Mouse (Mus musculus): ENCODE data around the gene Slc9a6. TPM values are rescaled to one million over a fixed set of nuclear protein-coding genes. Genes with fewer than 3 reads are reported as not detected.
A peak's percentile ranks its signal among the peaks of the same experiment; 100 is the strongest.

Gene Slc9a6
- polyA plus RNA-seq, 1 experiment from 2014 or later: 28.4 TPM

DNA sequence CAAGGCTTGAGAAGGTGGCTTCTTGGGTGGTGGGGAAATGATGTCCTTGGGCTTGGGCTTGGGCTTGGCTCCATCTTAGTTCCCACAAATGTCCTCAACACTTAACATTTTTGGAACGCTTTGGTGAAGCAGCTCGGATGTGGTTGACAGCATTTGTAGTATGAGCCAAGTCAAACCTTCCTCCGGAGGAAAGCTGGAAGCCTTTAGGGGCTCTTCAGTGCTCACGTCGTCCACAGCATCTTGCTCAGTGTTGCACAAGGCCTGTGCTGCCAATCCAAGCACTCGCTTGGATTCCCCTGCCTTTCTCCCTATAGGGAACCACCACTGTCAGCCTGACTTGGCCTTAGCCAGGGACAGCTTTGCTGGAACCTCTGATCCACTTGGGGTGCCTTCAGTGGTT is 66.0 kb downstream of the Slc9a6 start:
- 87% methylated on average over 6 of the region's 6 CpGs for WGBS
- H3K9me3 ChIP-seq: no peaks in the 10 kb centered on the region

DNA sequence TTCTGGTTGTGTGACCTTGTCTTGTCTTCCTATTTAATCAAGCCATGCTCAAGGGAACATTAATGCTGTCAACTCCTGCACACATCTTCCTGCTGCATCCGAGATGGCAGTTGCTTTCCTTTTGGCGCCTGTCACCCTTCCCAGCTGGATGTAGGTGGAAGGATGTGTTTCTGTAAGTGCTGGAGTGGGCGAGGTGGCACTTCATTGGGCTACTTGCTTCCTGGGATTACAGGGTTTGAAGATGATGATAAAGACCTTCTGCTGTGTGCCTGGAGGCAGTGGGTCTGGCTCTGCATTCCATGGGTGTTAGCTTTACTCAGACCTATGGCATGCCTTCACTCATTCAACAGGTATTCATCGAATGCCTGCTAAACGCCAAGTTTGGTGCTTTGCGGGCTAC is 68.2 kb downstream of the Slc9a6 start:
- 87% methylated on average over 6 of the region's 6 CpGs for WGBS
- H3K9ac ChIP-seq: no peak overlapping the region
- no peaks in the 10 kb centered on the region for H3K36me3 ChIP-seq (replicated peaks)
- no peak overlapping the region for H3K4me3 ChIP-seq (replicated peaks)
- ATAC-seq (ENCODE audit: low FRiP score): no peak
- no peaks in the 10 kb centered on the region for H3K27me3 ChIP-seq
- H3K4me2 ChIP-seq: no peak overlapping the region
- no peaks in the 10 kb centered on the region for H3K4me1 ChIP-seq
- no peaks in the 10 kb centered on the region for H3K9me3 ChIP-seq
- no peak overlapping the region for H3K27ac ChIP-seq

More for the DNA sequence above, 66.0 kb downstream of the Slc9a6 start:
- H3K4me2 ChIP-seq: no peak overlapping the region
- H3K36me3 ChIP-seq (replicated peaks): no peaks in the 10 kb centered on the region
- H3K27me3 ChIP-seq: no peaks in the 10 kb centered on the region
- H3K27ac ChIP-seq: no peak overlapping the region
- no peak for ATAC-seq (ENCODE audit: low FRiP score)
- H3K9ac ChIP-seq: no peak overlapping the region
- no peak overlapping the region for H3K4me3 ChIP-seq (replicated peaks)
- H3K4me1 ChIP-seq: no peaks in the 10 kb centered on the region

DNA sequence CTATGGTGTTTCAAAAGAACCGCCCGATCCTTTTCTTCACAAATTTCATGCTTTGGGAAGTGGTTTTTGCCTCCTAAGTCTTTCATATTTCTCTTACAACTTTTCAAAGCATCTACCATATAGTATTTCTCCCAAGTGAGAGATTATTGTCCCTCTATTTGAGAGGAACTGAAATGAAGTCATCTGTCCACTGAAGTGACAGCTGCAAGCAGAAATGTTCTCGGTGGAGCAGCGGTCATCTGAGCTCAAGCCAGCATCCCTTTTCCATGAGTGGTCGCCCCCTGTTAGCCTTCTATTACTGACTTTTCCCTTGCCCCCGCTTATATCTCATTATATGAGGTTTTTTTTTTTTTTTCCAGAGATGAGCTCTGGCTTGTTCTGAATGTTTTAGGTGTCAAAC is 69.5 kb downstream of the Slc9a6 start:
- Histone ChIP-seq H3K4me2 (no peak overlapping the region), H3K4me3 (replicated peaks) (no peak overlapping the region), H3K27me3 (no peaks in the 10 kb centered on the region), H3K9ac (no peak overlapping the region), H3K4me1 (no peaks in the 10 kb centered on the region), H3K9me3 (no peaks in the 10 kb centered on the region), H3K36me3 (replicated peaks) (no peaks in the 10 kb centered on the region), H3K27ac (no peak overlapping the region)
- 88% methylated on average over 6 of the region's 6 CpGs for WGBS
- no peak for ATAC-seq (ENCODE audit: low FRiP score)

DNA sequence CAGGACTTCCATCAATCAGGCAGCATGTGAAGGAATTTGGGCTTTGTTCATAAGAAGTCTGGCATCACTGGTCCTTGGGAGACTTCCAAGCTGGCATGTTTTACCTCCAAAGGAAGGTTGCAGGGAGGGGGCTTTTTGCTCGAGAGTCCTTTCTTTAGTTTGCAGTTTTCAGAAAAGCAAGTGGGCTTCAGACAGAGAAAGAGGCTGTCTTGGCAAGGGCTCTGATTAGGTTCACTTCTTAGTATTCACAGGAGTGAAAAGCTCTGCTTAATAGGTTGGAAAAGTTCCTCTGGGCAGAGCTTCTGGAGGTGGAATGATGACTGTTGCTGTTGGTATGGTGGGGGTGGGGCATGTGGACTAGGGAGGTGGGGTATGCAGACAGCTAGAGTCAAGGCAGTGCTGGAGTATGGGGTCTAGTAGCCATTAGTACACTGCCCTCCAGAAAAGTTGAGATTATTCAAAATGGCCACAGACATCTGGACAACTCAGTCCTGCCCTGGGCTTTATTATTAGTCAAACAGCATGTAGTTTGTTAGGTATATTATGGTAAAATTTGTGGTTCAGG is 72.7 kb downstream of the Slc9a6 start:
- ATAC-seq (ENCODE audit: low FRiP score): peak; percentile 49; the same call in 1 of the 2 replicates
- 50% methylated on average over 1 of the region's 1 CpGs for WGBS
- Histone ChIP-seq H3K4me3 (replicated peaks) (no peak overlapping the region), H3K9me3 (no peaks in the 10 kb centered on the region), H3K4me2 (no peak overlapping the region), H3K27ac (no peak overlapping the region), H3K9ac (no peak overlapping the region), H3K36me3 (replicated peaks) (no peaks in the 10 kb centered on the region), H3K27me3 (no peaks in the 10 kb centered on the region), H3K4me1 (no peaks in the 10 kb centered on the region)

DNA sequence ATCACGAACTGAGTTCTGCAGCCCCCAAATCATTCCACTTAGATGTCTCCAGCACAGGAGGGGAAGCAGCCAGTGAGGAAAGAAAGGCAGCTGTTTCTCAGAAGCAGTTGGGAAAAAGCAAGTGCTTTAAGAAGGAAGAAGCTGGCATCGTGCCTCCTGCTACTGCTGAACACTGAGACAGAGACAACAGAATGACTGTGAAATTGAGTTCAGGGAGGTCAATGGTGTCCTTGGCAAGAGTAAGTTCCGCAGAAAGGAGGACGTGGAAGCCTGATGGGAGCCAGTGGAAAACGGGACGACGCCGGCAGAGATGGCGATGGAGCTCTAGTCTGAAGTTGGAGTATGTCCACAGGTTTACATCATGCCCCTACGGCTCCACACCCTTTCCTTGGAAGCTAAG is 74.0 kb downstream of the Slc9a6 start:
- no peak overlapping the region for H3K27ac ChIP-seq
- no peaks in the 10 kb centered on the region for H3K36me3 ChIP-seq (replicated peaks)
- no peak overlapping the region for H3K4me2 ChIP-seq
- H3K27me3 ChIP-seq: no peaks in the 10 kb centered on the region
- no peak overlapping the region for H3K4me3 ChIP-seq (replicated peaks)
- no peaks in the 10 kb centered on the region for H3K4me1 ChIP-seq
- H3K9me3 ChIP-seq: no peaks in the 10 kb centered on the region
- no peak overlapping the region for H3K9ac ChIP-seq
- WGBS: 93% methylated on average over 10 of the region's 10 CpGs
- ATAC-seq (ENCODE audit: low FRiP score): no peak

DNA sequence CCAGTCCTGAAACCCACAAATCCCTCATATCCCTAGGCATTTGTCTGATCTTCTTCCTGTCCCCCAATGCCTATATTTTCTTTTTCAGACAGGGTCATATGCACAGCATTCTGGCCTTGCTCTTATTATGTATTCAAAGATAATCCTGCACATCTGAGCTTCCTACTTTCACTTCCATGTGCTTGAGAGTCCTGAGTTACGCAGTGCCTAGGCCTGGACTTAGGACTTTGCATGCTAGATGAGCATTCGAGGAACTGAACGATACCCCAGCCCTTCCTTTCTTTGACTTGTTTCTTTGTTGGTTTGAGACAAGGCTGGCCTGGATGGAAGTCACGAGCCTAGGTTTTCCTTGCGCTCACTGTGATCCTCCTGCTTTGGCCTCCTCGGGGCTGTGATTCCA is 83.0 kb downstream of the Slc9a6 start:
- no peak overlapping the region for H3K9ac ChIP-seq
- H3K9me3 ChIP-seq: no peaks in the 10 kb centered on the region
- no peak overlapping the region for H3K4me2 ChIP-seq
- no peak overlapping the region for H3K4me3 ChIP-seq (replicated peaks)
- no peak for ATAC-seq (ENCODE audit: low FRiP score)
- H3K27ac ChIP-seq: no peak overlapping the region
- H3K4me1 ChIP-seq: no peaks in the 10 kb centered on the region
- no peaks in the 10 kb centered on the region for H3K27me3 ChIP-seq
- no peaks in the 10 kb centered on the region for H3K36me3 ChIP-seq (replicated peaks)
- 92% methylated on average over 6 of the region's 6 CpGs for WGBS

DNA sequence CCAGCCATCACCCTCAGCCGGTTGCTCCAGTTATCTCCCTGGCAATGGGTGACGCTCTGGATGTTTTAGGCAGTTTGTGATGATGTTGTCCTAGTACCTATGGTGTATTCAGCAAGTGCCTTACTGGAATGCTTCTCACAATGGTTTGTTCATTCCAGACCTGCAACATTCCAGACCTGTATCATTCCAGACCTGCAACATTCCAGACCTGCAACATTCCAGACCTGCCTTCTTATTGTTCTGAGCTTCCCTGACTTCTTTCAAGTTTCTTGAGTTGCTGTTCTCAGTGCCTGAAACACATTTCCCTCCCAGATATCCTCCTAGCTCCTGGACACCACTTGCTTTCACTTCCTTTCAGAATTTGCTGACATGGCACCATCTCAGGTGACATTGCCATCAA is 85.0 kb downstream of the Slc9a6 start:
- H3K4me2 ChIP-seq: no peak overlapping the region
- WGBS: 85% methylated on average over 2 of the region's 2 CpGs
- H3K4me1 ChIP-seq: no peaks in the 10 kb centered on the region
- ATAC-seq (ENCODE audit: low FRiP score): no peak
- H3K9ac ChIP-seq: no peak overlapping the region
- no peak overlapping the region for H3K27ac ChIP-seq
- H3K4me3 ChIP-seq (replicated peaks): no peak overlapping the region
- H3K36me3 ChIP-seq (replicated peaks): no peaks in the 10 kb centered on the region
- H3K9me3 ChIP-seq: no peaks in the 10 kb centered on the region
- H3K27me3 ChIP-seq: no peaks in the 10 kb centered on the region

DNA sequence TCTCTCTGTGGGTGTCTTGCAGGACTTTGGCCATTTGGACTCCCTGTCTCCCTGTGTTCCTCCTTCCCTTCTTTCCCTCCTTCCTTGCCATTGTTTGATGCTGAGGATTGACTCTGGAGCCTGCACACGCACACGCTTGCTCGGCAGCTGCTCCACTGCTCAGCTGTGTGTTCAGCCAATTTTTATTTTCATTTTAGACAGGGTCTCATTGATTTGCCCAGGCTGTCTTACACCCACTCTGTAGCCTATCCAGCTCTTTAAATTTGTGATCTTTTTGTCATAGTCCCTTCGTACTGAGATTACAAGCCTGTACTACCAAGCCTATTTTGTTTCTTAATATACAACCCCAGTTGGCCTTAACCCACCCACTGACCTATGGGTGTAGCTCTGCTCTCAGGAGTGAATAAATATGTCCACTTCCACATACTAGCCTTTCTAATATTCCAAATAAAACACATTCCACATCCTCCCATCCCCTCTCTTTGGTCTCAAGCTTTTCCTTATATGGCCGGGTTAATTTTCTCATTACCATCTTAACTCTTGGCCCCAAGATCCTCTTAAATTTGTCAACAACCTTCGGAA is 87.7 kb downstream of the Slc9a6 start:
- no peak for ATAC-seq (ENCODE audit: low FRiP score)
- H3K4me2 ChIP-seq: no peak overlapping the region
- H3K27ac ChIP-seq: no peak overlapping the region
- no peak overlapping the region for H3K4me3 ChIP-seq (replicated peaks)
- no peaks in the 10 kb centered on the region for H3K27me3 ChIP-seq
- WGBS: 85% methylated on average over 6 of the region's 6 CpGs
- H3K36me3 ChIP-seq (replicated peaks): no peaks in the 10 kb centered on the region
- no peaks in the 10 kb centered on the region for H3K4me1 ChIP-seq
- no peaks in the 10 kb centered on the region for H3K9me3 ChIP-seq
- no peak overlapping the region for H3K9ac ChIP-seq

DNA sequence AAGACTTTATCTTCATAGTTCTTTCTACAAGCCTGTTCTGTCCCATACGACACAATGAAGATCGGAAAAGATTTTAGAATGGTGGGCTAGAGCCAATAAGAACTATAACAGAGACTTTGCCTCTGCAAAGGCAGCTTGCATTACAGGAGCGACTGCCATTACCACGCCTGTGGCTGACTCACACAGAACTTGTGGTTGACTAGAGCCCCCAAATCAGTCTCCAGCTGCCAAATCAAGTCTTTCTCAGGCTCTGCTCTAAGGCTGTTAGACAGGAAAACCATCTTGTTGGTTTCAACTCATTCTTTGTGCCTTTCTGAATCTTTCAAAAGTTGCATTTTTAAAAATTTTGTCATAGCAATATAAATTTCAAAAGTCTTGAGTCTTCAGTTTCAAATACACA is 88.3 kb downstream of the Slc9a6 start:
- Histone ChIP-seq H3K9me3 (no peaks in the 10 kb centered on the region), H3K27ac (no peak overlapping the region), H3K9ac (no peak overlapping the region), H3K4me3 (replicated peaks) (no peak overlapping the region), H3K36me3 (replicated peaks) (no peaks in the 10 kb centered on the region), H3K27me3 (no peaks in the 10 kb centered on the region), H3K4me1 (no peaks in the 10 kb centered on the region), H3K4me2 (no peak overlapping the region)
- WGBS: 86% methylated on average over 4 of the region's 4 CpGs
- ATAC-seq (ENCODE audit: low FRiP score): no peak

DNA sequence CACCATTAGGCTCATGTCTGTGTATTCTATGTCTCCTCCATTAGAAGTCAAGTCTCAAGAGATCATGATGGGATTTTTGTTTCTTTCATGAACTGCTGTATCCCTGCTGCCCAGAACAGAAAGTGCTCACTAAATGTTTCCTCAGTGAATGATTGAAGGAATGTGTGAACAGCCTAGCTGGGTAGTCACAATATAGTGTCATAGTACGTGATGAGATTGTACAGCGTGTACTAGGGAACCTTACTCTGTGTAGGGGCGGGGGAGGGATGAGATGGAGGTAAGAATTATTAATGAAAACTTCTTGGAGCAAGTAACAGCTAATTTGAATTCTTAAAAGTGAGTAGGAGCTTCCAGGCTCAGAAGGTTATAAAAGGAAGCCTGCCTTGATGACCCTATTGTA is 91.7 kb downstream of the Slc9a6 start:
- no peaks in the 10 kb centered on the region for H3K36me3 ChIP-seq (replicated peaks)
- H3K9me3 ChIP-seq: no peaks in the 10 kb centered on the region
- H3K27ac ChIP-seq: no peak overlapping the region
- H3K4me3 ChIP-seq (replicated peaks): no peak overlapping the region
- H3K27me3 ChIP-seq: no peaks in the 10 kb centered on the region
- no peaks in the 10 kb centered on the region for H3K4me1 ChIP-seq
- no peak overlapping the region for H3K9ac ChIP-seq
- no peak for ATAC-seq (ENCODE audit: low FRiP score)
- no peak overlapping the region for H3K4me2 ChIP-seq
- WGBS: 84% methylated on average over 3 of the region's 3 CpGs

DNA sequence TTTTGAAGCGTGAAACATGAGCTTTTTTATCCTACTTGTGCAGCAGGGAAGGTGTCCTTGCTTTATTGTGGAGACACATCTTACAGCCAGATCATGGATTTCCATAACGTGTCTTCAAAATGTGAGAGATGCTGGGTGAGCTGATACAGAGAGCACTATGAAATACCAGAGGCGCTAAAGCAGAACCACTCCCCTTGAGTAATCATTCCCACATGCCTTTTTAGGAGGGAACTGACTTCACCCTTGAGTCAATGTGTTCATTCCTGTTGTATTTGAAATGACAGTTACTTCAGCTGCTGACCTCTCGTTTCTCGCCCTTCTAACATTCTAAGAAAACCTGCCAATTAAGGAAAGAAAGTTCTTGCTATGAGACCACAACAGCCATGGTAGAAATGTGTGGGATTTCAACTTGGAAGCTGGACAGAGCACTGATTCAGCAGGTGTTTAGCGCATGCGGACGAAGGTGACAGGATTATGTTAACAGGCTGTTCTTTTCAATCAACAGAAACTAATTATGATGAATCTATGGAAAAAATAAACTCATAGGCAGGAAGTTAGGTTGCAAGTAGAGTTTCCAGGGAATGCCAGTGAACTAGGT is 94.5 kb downstream of the Slc9a6 start:
- Histone ChIP-seq H3K4me1 (no peaks in the 10 kb centered on the region), H3K4me3 (replicated peaks) (no peak overlapping the region), H3K9ac (no peak overlapping the region), H3K27ac (no peak overlapping the region), H3K27me3 (no peaks in the 10 kb centered on the region), H3K9me3 (no peaks in the 10 kb centered on the region), H3K36me3 (replicated peaks) (no peaks in the 10 kb centered on the region), H3K4me2 (no peak overlapping the region)
- 84% methylated on average over 8 of the region's 8 CpGs for WGBS
- ATAC-seq (ENCODE audit: low FRiP score): no peak

DNA sequence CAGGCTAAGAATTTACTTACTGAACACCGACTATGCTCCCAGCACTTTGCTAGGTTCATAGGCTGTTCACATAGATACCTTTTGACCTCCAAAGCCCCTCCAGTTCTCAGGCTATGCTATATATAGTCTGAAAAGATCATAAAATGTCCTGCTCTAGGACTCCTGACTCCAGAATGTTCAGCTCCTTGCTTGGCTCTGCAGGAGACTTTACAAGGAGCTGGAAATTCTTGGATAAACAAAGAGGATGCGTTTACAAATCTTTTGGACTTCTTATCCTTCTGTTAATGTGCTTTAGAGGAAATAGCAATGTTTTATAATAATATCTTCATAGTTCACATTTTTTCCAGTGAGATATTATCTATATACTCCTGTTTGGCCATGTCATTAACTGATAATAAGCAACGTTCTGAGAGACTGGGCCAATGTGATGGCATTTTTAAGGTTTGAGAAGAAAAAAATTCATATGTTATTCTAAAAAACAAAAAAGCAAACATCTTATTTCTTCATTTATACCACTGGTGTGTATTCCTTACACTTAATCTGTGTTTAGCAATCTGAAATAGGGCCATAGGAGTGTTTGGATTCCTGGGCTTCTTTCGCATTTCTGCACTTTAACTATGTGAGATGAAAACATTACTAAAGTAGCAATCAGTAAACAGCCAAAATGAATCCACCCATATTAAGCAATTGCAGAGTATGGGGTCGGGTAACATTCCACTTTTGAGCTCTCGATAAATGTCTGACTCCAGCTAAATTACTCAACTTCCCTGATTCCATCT is 99.2 kb downstream of the Slc9a6 start:
- Histone ChIP-seq H3K9me3 (no peaks in the 10 kb centered on the region), H3K36me3 (replicated peaks) (no peaks in the 10 kb centered on the region), H3K4me1 (no peaks in the 10 kb centered on the region), H3K27ac (no peak overlapping the region), H3K9ac (no peak overlapping the region), H3K4me3 (replicated peaks) (no peak overlapping the region), H3K4me2 (no peak overlapping the region), H3K27me3 (no peaks in the 10 kb centered on the region)
- no peak for ATAC-seq (ENCODE audit: low FRiP score)
- 85% methylated on average over 6 of the region's 6 CpGs for WGBS
